8 mouse cellular contexts compared by ENCODE assay signal in genomic region chr12:55492941-55493340, GRCm38 (mm10). TPM values are rescaled to one million over a fixed set of nuclear protein-coding genes. Genes with fewer than 3 reads are reported as not detected.
DNase-seq lines count a peak whose midpoint lies in the region; ATAC-seq lines count a peak whose summit lies in the region.

No protein-coding gene starts in this region.

- peaks cover 31% of the 10 kb centered on the region for H3K36me3 ChIP-seq in hindbrain, embryonic 10.5 days
- peaks cover 35% of the 10 kb centered on the region for H3K36me3 ChIP-seq in lung, embryonic 15.5 days

- peak overlapping the region; percentile 80 for H3K4me2 ChIP-seq in lung, embryonic 15.5 days

- peaks cover 33% of the 10 kb centered on the region for H3K4me1 ChIP-seq in hindbrain, embryonic 10.5 days (replicated peaks)
- H3K4me1 ChIP-seq in lung, embryonic 15.5 days, result peaks cover 48% of the 10 kb centered on the region

- peak overlapping the region; percentile 99 for H3K27ac ChIP-seq in hindbrain, embryonic 10.5 days
- peak overlapping the region; percentile 100 for H3K27ac ChIP-seq in lung, embryonic 15.5 days

- under 1% methylated on average over 12 of the region's 12 CpGs for WGBS in hindbrain, embryonic 10.5 days
- 2% methylated on average over 12 of the region's 12 CpGs for WGBS in lung, embryonic 15.5 days

- peaks cover 4% of the 10 kb centered on the region; the same call in 1 of the 2 replicates for H3K27me3 ChIP-seq in hindbrain, embryonic 10.5 days (ENCODE audit: insufficient read depth, poor library complexity, severe bottlenecking)
- H3K27me3 ChIP-seq in lung, embryonic 15.5 days, result no peaks in the 10 kb centered on the region

- H3K9me3 ChIP-seq in hindbrain, embryonic 10.5 days, result no peaks in the 10 kb centered on the region
- no peaks in the 10 kb centered on the region for H3K9me3 ChIP-seq in lung, embryonic 15.5 days

- H3K9ac ChIP-seq in lung, embryonic 15.5 days, result peak overlapping the region; percentile 99

- no peak for ATAC-seq in lung, embryonic 15.5 days (ENCODE audit: borderline replicate concordance, extremely low read depth, low FRiP score, low TSS enrichment)

- DNase-seq in adrenal gland, postnatal 36 days, result peak; percentile 42 to 50
- no peak for DNase-seq in adrenal gland, adult 18-20 months (ENCODE audit: low spot score in 2 of 2)
- peak; percentile 29 for DNase-seq in 3T3-L1 (ENCODE audit: low read depth, low spot score)
- DNase-seq in hindbrain, embryonic 10.5 days (ENCODE audit: low spot score), result no peak
- no peak for DNase-seq in ovary, postnatal 10 days (ENCODE audit: low spot score)
- no peak for DNase-seq in frontal cortex, postnatal 14 days (ENCODE audit: low spot score in 2 of 2)
- DNase-seq in testis, postnatal 14 days (ENCODE audit: low spot score), result no peak

- H3K4me3 ChIP-seq in hindbrain, embryonic 10.5 days, result peak overlapping the region; percentile 75
- H3K4me3 ChIP-seq in lung, embryonic 15.5 days, result peak overlapping the region; percentile 88

RNA-seq across cellular contexts. Expression of gene Nfkbia, which starts 0.5 kb away (rescaled TPM):
- 100 to 1,000 TPM in 1 of 2 experiments, 10 to 100 TPM in 1; 98.9 to 111 TPM for total RNA-seq in adrenal gland, postnatal 36 days (2021)
- 100 to 1,000 TPM in 1 of 2 experiments, 10 to 100 TPM in 1; 72.4 to 107 TPM for total RNA-seq in adrenal gland, adult 18-20 months (2021)
- polyA plus RNA-seq in hindbrain, embryonic 10.5 days (2016; fragmentation: Nextera tagmentation; extraction: Ambion mirVana), result 33.8 and 37.1 TPM in 2 replicates
- 110 and 116 TPM in 2 replicates for polyA plus RNA-seq in lung, embryonic 15.5 days (2015; fragmentation: Nextera tagmentation; extraction: Ambion mirVana)

Comparison
In these comparisons a context has a peak if more than half of its experiments do, and no peak if none do; other contexts are left out.
1. DNase-seq: peak in adrenal gland, postnatal 36 days (2 of 2) and 3T3-L1 (single experiment); none in adrenal gland, adult 18-20 months (0 of 2), hindbrain, embryonic 10.5 days (single experiment), ovary, postnatal 10 days (single experiment), frontal cortex, postnatal 14 days (0 of 2) and testis, postnatal 14 days (single experiment).